Mouse (Mus musculus) mouse embryonic stem cell (cell line): Measurements from ENCODE around the gene Nagpa.
"Not testable (repeated sequence)": the region's sequence is repeated elsewhere in the genome, so short reads cannot be mapped to it uniquely, and the experiment has no call there.

Experiments
- in situ Hi-C, 2 experiments: fragments of 300-500 bp; cut with MboI; formaldehyde crosslinking; loops; 1 replicate in 1 of 2; 3 replicates in 1 of 2; pipeline ENCODE4 v1.14.3; 2019 to 2020; ENCODE audit warnings: low sequenced_read_pairs in 2 of 2, low pct_unique_long_range_greater_than_20kb in 1 of 2, mixed read lengths in 1 of 2; ENCODE audit not compliant: unreplicated experiment in 1 of 2

Nagpa gene

DNA sequence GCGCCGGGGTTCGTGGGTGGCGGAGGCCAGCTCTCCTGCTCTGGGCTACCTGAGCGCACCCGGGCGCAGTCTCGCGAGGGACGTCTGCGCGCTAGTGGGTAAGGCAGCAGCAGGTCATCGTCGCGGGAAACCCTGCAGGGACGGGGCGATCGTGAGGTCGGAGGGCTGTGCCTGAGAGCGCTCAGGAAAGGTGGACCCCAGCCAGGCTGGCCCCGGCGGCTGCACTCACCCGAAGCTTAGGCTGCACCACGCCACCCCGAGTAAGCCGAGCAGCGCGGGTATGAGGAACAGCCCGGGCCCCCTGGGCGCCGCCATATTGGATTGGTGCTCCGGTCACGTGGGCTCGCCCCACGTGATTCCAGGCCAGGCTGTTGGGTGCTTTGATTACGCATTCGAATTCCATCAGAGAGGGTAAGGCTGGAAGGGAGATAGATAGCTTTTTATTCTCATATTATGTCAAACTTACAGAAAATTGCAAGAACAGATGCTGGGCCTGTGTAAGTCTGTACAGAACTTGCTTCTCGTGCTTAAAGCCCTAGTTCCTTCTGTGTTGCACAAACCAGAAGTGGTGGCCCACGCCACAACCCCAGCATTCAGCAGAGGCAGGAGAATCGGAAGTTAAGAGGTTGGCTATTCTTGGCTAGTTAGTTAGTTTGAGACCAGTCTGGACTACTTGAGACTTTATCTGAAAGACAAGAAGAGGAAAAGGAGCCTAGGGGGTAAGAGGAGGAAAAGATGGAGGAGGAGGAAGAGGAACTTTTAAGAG lies at the start of gene Nagpa:
Gene Nagpa (minus strand): TSS at position 345 of the 766 bp plus-strand sequence.
- in situ Hi-C loops = no loop called here

GRCm38 (mm10) chr16:5252260-5252659 lies 48.4 kb upstream of the Nagpa start:
- in situ Hi-C loops = no loop called here

DNA sequence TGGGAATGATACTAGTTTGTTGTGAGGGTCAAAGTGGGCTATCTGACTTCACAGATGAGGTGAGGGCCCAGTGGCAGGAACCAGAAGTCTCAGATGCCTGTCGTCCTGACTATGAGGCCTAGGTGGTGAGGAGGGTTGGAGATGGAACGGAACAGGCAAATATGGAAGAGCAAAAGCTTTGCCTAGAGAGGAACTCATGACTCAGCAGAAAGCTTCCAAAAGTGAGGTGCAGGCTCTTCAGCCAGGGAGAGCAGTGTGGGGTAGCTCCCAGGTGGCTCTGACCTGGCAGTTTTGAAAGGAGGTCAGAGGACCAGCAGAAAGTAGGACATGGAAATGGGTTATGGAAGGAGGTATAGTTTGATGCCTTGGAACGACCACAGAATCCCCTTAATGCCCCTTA lies 47.1 kb upstream of the Nagpa start:
- in situ Hi-C loops = no loop called here

GRCm38 (mm10) chr16:5244411-5244810 lies 40.6 kb upstream of the Nagpa start:
- in situ Hi-C loops = no loop called here

DNA sequence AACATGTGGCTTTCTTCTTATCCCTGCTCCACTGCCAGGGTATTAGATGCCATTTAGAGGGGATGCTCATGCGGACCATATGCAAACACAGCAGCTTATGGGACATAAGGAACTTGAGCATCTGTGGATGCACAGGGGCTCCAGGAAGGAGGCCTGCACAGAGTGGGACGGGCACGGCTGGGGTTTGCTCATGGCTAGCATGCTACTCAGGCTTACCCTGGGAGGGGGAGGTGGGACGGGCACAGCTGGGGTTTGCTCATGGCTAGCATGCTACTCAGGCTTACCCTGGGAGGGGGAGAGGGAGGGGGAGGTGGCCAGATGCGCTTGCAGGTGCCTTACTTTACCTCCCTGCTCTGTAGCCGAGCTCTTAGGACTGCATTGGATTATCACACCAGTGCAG lies 39.1 kb upstream of the Nagpa start:
- in situ Hi-C loops = no loop called here

GRCm38 (mm10) chr16:5242355-5242754 lies 38.5 kb upstream of the Nagpa start:
- in situ Hi-C loops = no loop called here

GRCm38 (mm10) chr16:5233418-5234313 lies 29.9 kb upstream of the Nagpa start, which contains the start of gene Alg1:
Alg1 (plus strand) TSS chr16:5233621.
- in situ Hi-C loops = no loop called here

DNA sequence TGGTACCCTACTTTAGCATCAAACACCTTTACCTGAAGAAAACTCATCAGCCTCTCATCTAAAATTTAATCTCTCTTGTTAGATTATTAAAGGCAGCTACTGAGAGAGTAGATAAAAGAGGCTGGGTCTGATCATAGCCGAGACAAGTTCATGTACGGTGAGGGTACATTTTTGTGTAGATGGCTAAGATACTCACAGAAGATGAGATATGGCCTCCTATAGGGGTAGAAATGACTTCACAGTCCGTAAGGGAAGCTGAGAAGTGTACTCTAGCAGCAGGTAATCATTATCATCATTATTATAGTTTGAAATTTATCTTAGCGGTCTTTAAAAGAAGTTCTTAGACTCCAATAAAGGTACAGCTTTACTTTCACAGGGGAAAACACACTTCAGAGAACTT lies 29.2 kb upstream of the Nagpa start:
- in situ Hi-C loops = no loop called here

GRCm38 (mm10) chr16:5228103-5228502 lies 24.3 kb upstream of the Nagpa start:
- in situ Hi-C loops = not testable (repeated sequence)

DNA sequence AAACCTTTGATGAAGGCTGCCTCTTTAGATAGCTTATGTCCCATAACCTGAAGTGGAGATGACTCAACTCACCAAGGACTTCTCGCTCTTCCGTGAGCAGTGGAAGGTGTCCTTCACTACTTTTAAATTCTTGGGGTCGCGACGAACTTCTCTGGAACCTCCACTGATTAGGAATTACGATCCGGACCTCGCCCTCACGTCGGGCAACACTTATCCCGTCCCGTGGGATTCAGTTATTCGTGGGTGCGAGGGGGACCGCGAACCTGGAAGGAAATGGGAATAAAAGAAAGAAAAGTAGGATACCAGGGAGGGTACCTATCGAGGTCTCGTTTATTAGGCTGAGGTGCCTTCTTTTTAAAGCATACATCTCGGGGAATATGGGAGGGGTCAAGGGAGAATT lies 23.7 kb upstream of the Nagpa start:
- in situ Hi-C loops = not testable (repeated sequence)

DNA sequence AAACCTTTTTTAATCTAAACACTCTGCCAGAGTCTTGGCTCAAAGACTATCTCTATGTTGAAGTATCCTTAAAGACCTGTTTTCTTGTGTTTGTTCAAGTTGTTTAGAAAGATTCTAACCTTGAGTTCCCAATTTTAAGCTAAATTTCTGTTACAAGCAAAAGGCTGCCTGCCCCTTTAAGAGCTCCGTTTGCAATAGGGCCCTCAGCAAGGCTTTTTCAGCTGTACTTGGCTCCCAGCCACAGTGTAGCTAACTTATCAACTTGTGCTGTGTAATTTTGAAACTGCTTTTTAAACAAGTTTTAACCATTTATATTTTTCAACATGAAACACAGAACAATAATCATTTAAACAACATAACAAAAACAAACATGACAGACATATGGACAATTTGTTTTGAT lies 22.7 kb upstream of the Nagpa start:
- in situ Hi-C loops = not testable (repeated sequence)

GRCm38 (mm10) chr16:5222140-5222539 lies 18.3 kb upstream of the Nagpa start, which contains the start of gene AU021092:
AU021092 (minus strand) TSS chr16:5222299.
- in situ Hi-C loops = no loop called here

GRCm38 (mm10) chr16:5221403-5221802 lies 17.6 kb upstream of the Nagpa start:
- in situ Hi-C loops = no loop called here

GRCm38 (mm10) chr16:5217341-5218133 lies 13.7 kb upstream of the Nagpa start:
- in situ Hi-C loops = no loop called here

- in situ Hi-C loops = no loop called here
These were observed 12.9 kb upstream of the Nagpa start for GRCm38 (mm10) chr16:5216686-5217085.

DNA sequence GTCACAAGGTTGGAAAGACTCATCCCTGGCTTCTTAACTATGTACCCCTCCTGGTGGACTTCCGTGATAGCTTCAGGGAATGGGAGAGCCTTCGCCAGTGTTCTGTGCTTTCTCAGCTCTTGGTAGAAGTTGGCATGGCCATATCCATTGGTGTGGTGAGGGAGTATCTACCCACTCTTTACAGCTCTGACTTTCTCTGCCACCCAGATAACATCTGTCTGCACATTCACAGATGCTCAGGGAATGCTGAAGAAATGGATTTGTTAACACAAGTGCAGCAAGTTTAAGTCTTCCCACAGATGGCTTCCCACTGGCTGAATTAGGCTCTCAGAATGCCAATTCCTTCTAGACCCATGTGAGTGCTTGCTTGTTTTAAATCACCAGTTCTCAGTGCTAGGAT lies 10.3 kb upstream of the Nagpa start:
- in situ Hi-C loops = no loop called here

DNA sequence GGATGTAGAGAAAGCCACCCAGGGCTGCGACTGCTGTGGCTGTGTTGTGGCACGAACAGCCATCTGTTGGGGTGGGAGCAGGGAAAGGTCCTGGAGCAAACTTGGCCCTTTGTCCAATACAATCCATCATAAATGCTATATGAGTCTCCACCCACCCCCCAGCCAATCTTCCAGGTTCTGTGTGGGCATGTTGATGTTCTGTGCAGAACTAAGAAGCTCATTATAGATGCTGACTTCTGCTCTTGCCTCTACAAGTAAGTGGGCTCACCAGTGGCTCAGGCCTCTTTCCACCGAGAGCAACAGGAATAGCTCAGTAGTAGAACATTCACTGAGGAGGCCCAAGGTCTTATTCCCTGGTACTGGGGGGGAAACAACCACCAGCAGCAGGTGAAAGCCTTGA lies 8.3 kb upstream of the Nagpa start:
- in situ Hi-C loops = no loop called here

- in situ Hi-C loops = no loop called here
These were observed 6.6 kb upstream of the Nagpa start for GRCm38 (mm10) chr16:5210365-5210764.

- in situ Hi-C loops = no loop called here
These were observed 2.2 kb upstream of the Nagpa start for GRCm38 (mm10) chr16:5206051-5206450.
